Comparison of ENCODE assay signal across 23 mouse cellular contexts in genomic region chr2:165958556-165958955, GRCm38 (mm10). TPM values are rescaled to one million over a fixed set of nuclear protein-coding genes. Genes with fewer than 3 reads are reported as not detected.
DNase-seq lines count a peak whose midpoint lies in the region; ATAC-seq and TF ChIP-seq lines count a peak whose summit lies in the region.
"Had no signal": no experiment of that assay in that cellular context is flagged by ENCODE, and none has a peak within 500 bp of the region (broad histone marks: within the 10 kb centered on the region; RNA-seq: fewer than 3 reads in every experiment).

No protein-coding gene starts in this region.

- H3K4me1 ChIP-seq in kidney, adult 2 months (ENCODE audit: control insufficient read depth, insufficient read depth, low read length): peaks cover 7% of the 10 kb centered on the region
- no peaks in the 10 kb centered on the region for H3K4me1 ChIP-seq in midbrain, embryonic 11.5 days (ENCODE audit: control insufficient read depth, insufficient read depth, low read length)
- no peaks in the 10 kb centered on the region for H3K4me1 ChIP-seq in midbrain, embryonic 16.5 days (ENCODE audit: control insufficient read depth, insufficient read depth, low read length)

- no peak for ATAC-seq in midbrain, embryonic 11.5 days (ENCODE audit: low FRiP score)
- no peak for ATAC-seq in midbrain, embryonic 16.5 days
- ATAC-seq: activated CD4-positive, CD25-positive, alpha-beta regulatory T cell, adult 4 months; CD4-positive, CD25-positive, alpha-beta regulatory T cell, adult 4 months; Patski had no signal

- no peak overlapping the region for H3K27ac ChIP-seq in kidney, adult 2 months (ENCODE audit: insufficient read depth, low read depth, low read length)
- H3K27ac ChIP-seq in midbrain, embryonic 11.5 days (ENCODE audit: low read depth, low read length): no peak overlapping the region
- H3K27ac ChIP-seq in midbrain, embryonic 16.5 days (ENCODE audit: low read length): no peak overlapping the region
- peak overlapping the region; percentile 99; the same call in 1 of the 2 replicates for H3K27ac ChIP-seq in macrophage

- H3K9me3 ChIP-seq in midbrain, embryonic 11.5 days (ENCODE audit: control insufficient read depth, low read length): no peaks in the 10 kb centered on the region
- H3K9me3 ChIP-seq in midbrain, embryonic 16.5 days (replicated peaks; ENCODE audit: control insufficient read depth, low read length, poor library complexity, severe bottlenecking): no peaks in the 10 kb centered on the region
- H3K9me3 ChIP-seq: G1E had no signal

- TF ChIP-seq POLR2A in kidney, adult 2 months (IDR thresholded peaks at IDR 0.05; ENCODE audit: low read depth, low read length): no peak

- no peaks in the 10 kb centered on the region for H3K79me2 ChIP-seq in macrophage (ENCODE audit: inconsistent target)

- peak; percentile 64 for DNase-seq in kidney, adult 2 months
- DNase-seq in kidney, postnatal 25 days: no peak
- DNase-seq in midbrain, embryonic 11.5 days (ENCODE audit: low spot score, missing footprints): peak; percentile 77
- peak; percentile 26 for DNase-seq in Muller cell, postnatal 12 days (ENCODE audit: inconsistent ontology term)
- DNase-seq in retina, postnatal 1 day: no peak
- DNase-seq in left cerebral cortex, postnatal 36 days (ENCODE audit: low spot score in 2 of 2): no peak
- DNase-seq: adrenal gland, adult 2 months; adrenal gland, adult 8-10 months; adrenal gland, postnatal 10 days; adrenal gland, postnatal 14 days; adrenal gland, postnatal 25 days; adrenal gland, postnatal 36 days; B cell, adult 2 months; cerebellum, adult 11 months; cerebellum, adult 11-12 months; cerebellum, adult 18-20 months had no signal

- no peaks in the 10 kb centered on the region for H3K36me3 ChIP-seq in kidney, adult 2 months (ENCODE audit: control insufficient read depth, insufficient read depth, low read length)
- no peaks in the 10 kb centered on the region for H3K36me3 ChIP-seq in midbrain, embryonic 11.5 days (ENCODE audit: control insufficient read depth, insufficient read depth, low read length)
- H3K36me3 ChIP-seq in midbrain, embryonic 16.5 days (ENCODE audit: control insufficient read depth, insufficient read depth, low read length): no peaks in the 10 kb centered on the region
- no peaks in the 10 kb centered on the region for H3K36me3 ChIP-seq in macrophage (ENCODE audit: inconsistent target)
- H3K36me3 ChIP-seq: G1E had no signal

- no peak overlapping the region for H3K4me2 ChIP-seq in midbrain, embryonic 11.5 days
- H3K4me2 ChIP-seq in midbrain, embryonic 16.5 days (ENCODE audit: low read length): no peak overlapping the region

- TF ChIP-seq CTCF in kidney, adult 2 months (conservative IDR thresholded peaks at IDR 0.05; ENCODE audit: insufficient read depth, insufficient read length, low read depth, low read length): no peak

- intact Hi-C loops in left cerebral cortex, postnatal 36 days (cut with DNase I): no loop called here

- H3K4me3 ChIP-seq in kidney, adult 2 months (ENCODE audit: insufficient read depth, low read depth, low read length): no peak overlapping the region
- H3K4me3 ChIP-seq in midbrain, embryonic 11.5 days (ENCODE audit: low read depth, low read length): no peak overlapping the region
- no peak overlapping the region for H3K4me3 ChIP-seq in midbrain, embryonic 16.5 days (ENCODE audit: low read depth, low read length)
- no peak overlapping the region for H3K4me3 ChIP-seq in macrophage (ENCODE audit: inconsistent target)

- no peaks in the 10 kb centered on the region for H3K27me3 ChIP-seq in kidney, adult 2 months (replicated peaks; ENCODE audit: control insufficient read depth, insufficient read depth, low read length)
- no peaks in the 10 kb centered on the region for H3K27me3 ChIP-seq in midbrain, embryonic 11.5 days (ENCODE audit: control insufficient read depth, insufficient read depth, low read length)
- no peaks in the 10 kb centered on the region for H3K27me3 ChIP-seq in midbrain, embryonic 16.5 days (ENCODE audit: control insufficient read depth, insufficient read depth, low read depth, low read length)
- H3K27me3 ChIP-seq: CH12.LX, Patski had no signal

- 64% methylated on average over 6 of the region's 6 CpGs for WGBS in kidney, adult 2 months
- WGBS in midbrain, embryonic 11.5 days: 89% methylated on average over 6 of the region's 6 CpGs
- 75% methylated on average over 6 of the region's 6 CpGs for WGBS in midbrain, embryonic 16.5 days
- 96% methylated on average over 6 of the region's 6 CpGs for WGBS in macrophage (ENCODE audit: missing documents)

- H3K9ac ChIP-seq in midbrain, embryonic 11.5 days (ENCODE audit: low read length): no peak overlapping the region
- no peak overlapping the region for H3K9ac ChIP-seq in midbrain, embryonic 16.5 days (ENCODE audit: low read depth, low read length)

RNA-seq across cellular contexts. Expression of gene Ncoa3, which starts 33.9 kb away (rescaled TPM):
- 36.3 and 42.0 TPM in 2 replicates for polyA plus RNA-seq in kidney, adult 2 months (2012; rRNA removed)
- 16.1 and 17.4 TPM in 2 replicates for polyA plus RNA-seq in midbrain, embryonic 11.5 days (2014; fragmentation: Nextera tagmentation; extraction: Ambion mirVana)
- polyA plus RNA-seq in midbrain, embryonic 16.5 days (2015; fragmentation: Nextera tagmentation; extraction: Ambion mirVana): 15.5 and 16.0 TPM in 2 replicates
- total RNA-seq in macrophage (2018; cell fraction: chromatin; rRNA removed): 100 to 1,000 TPM in 23 of 26 experiments, 10 to 100 TPM in 3; 62.1 to 293 (median 204) TPM
- total RNA-seq in macrophage (2018; cell fraction: cytosol; rRNA removed): 100 to 1,000 TPM in 3 of 26 experiments, 10 to 100 TPM in 23; 52.7 to 107 (median 91.0) TPM
- 100 to 1,000 TPM in 21 of 26 experiments, 10 to 100 TPM in 5; 76.5 to 218 (median 154) TPM for total RNA-seq in macrophage (2018; cell fraction: nucleus; rRNA removed)
- polyA plus RNA-seq in macrophage (2018): 48.3 to 71.1 TPM (median 65.0 TPM) in 3 replicates
- total RNA-seq in left cerebral cortex, postnatal 36 days (2021): 10 to 100 TPM; 27.9 to 36.6 TPM

RNA-seq across cellular contexts. Expression of gene Zmynd8, which starts 59.7 kb away (rescaled TPM):
- polyA plus RNA-seq in kidney, adult 2 months (2012; rRNA removed): 27.7 and 29.0 TPM in 2 replicates
- 43.1 and 45.6 TPM in 2 replicates for polyA plus RNA-seq in midbrain, embryonic 11.5 days (2014; fragmentation: Nextera tagmentation; extraction: Ambion mirVana)
- polyA plus RNA-seq in midbrain, embryonic 16.5 days (2015; fragmentation: Nextera tagmentation; extraction: Ambion mirVana): 78.7 and 87.3 TPM in 2 replicates
- total RNA-seq in macrophage (2018; cell fraction: chromatin; rRNA removed): 100 to 1,000 TPM; 113 to 715 (median 441) TPM
- total RNA-seq in macrophage (2018; cell fraction: cytosol; rRNA removed): 100 to 1,000 TPM in 8 of 26 experiments, 10 to 100 TPM in 18; 32.1 to 112 (median 96.4) TPM
- total RNA-seq in macrophage (2018; cell fraction: nucleus; rRNA removed): 100 to 1,000 TPM in 22 of 26 experiments, 10 to 100 TPM in 4; 57.9 to 347 (median 193) TPM
- polyA plus RNA-seq in macrophage (2018): 52.3 to 95.5 TPM (median 75.2 TPM) in 3 replicates
- total RNA-seq in left cerebral cortex, postnatal 36 days (2021): 100 to 1,000 TPM; 119 to 184 TPM

Comparison
In these comparisons a context has a peak if more than half of its experiments do, and no peak if none do; other contexts are left out.
1. DNase-seq: peak in kidney, adult 2 months (single experiment), midbrain, embryonic 11.5 days (single experiment) and Muller cell, postnatal 12 days (single experiment); none in kidney, postnatal 25 days (0 of 2), retina, postnatal 1 day (single experiment) and left cerebral cortex, postnatal 36 days (0 of 2).